Mouse (Mus musculus) brain, embryonic 14.5 days (tissue): ENCODE measurements around the gene Prss32.

Experiments used
- CTCF ChIP-seq: fragments of 200-500 bp; IDR thresholded peaks from 2 replicates; pipeline ENCODE4 v1.5.1; 2012; ENCODE audit warnings: inconsistent platforms, mild to moderate bottlenecking, moderate library complexity, borderline replicate concordance; ENCODE audit not compliant: insufficient read depth, insufficient read length; ENCODE audit errors: extremely low read depth
- POLR2A ChIP-seq: fragments of 200-500 bp; IDR thresholded peaks from 2 replicates; pipeline ENCODE4 v1.6.1; 2012; ENCODE audit warnings: mild to moderate bottlenecking, inconsistent platforms, borderline replicate concordance; ENCODE audit not compliant: poor library complexity, insufficient read depth, insufficient read length, severe bottlenecking; ENCODE audit errors: extremely low read depth

- TF ChIP-seq CTCF (no peak), POLR2A (no peak)
Observed at GRCm38 (mm10) chr17:23876741-23877140, 33.1 kb downstream of the Prss32 start.
